Mouse (Mus musculus) G1E (cell line): Measurements from ENCODE around the gene Tmem131l.

Source experiments
- CTCF ChIP-seq: IDR thresholded peaks from 2 replicates; pipeline ENCODE4 v1.5.1; 2012; ENCODE audit warnings: low read depth, low read length, inconsistent platforms, mixed read lengths
- GATA1 ChIP-seq: IDR thresholded peaks from 2 replicates; pipeline ENCODE4 v1.6.1; 2012; ENCODE audit warnings: borderline replicate concordance, low read length, inconsistent platforms, mixed read lengths
- TAL1 ChIP-seq: conservative IDR thresholded peaks from 2 replicates; pipeline ENCODE4 v1.6.1; 2012; ENCODE audit warnings: low read depth, low read length, inconsistent platforms, mixed read lengths

DNA sequence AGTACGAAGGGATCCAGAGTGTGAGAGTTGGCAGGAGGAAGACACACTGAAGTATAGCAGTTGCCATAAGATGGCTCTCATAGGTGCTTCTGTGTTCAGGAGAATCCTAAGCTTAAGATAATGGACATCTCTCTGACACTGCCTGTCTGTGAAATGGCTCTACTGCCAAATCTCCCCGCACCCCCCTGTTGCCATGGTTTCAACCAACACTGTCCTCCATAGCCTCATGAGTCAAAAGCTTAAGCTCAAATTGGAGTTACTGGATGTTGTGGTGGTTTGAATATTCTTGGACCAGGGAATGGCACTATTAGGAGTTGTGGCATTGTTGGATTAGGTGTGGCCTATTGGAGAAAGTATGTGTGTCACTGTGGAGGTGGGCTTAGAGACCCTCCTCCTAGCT, 170.2 kb downstream of the Tmem131l start:
- TF ChIP-seq CTCF (no peak), GATA1 (no peak), TAL1 (no peak)
